Mouse (Mus musculus) intestine, embryonic 16.5 days (tissue): Measurements from ENCODE around the gene Hist1h2ah. TPM values are rescaled to one million over a fixed set of nuclear protein-coding genes. Genes with fewer than 3 reads are reported as not detected.

Source experiments
- ATAC-seq: fragments of 200-750 bp; cut with Nextera tagmentation; 2 replicates; pipeline ENCODE4 v1.8.0; 2017; ENCODE audit warnings: moderate TSS enrichment, moderate library complexity
- H3K27ac ChIP-seq: fragments of 300-500 bp; sonication (generic); 2 replicates; pipeline ENCODE4 v1.5.1; 2014; ENCODE audit warnings: mild to moderate bottlenecking, low read length
- H3K27me3 ChIP-seq: fragments of 300-500 bp; sonication (generic); replicated peaks from 2 replicates; pipeline ENCODE4 v1.6.1; 2014; ENCODE audit warnings: low read length, control low read depth, mixed read lengths; ENCODE audit not compliant: control insufficient read depth, insufficient read depth
- H3K36me3 ChIP-seq: fragments of 300-500 bp; sonication (generic); 2 replicates; pipeline ENCODE4 v1.6.1; 2014; ENCODE audit warnings: low read length, control low read depth; ENCODE audit not compliant: control insufficient read depth, insufficient read depth
- H3K4me1 ChIP-seq: fragments of 300-500 bp; sonication (generic); 2 replicates; pipeline ENCODE4 v1.6.1; 2014; ENCODE audit warnings: low read length, control low read depth, mixed read lengths; ENCODE audit not compliant: control insufficient read depth, insufficient read depth
- H3K4me2 ChIP-seq: fragments of 300-500 bp; sonication (generic); 2 replicates; pipeline ENCODE4 v1.6.1; 2014; ENCODE audit warnings: low read depth, low read length, control low read depth
- H3K4me3 ChIP-seq: fragments of 300-500 bp; sonication (generic); 2 replicates; pipeline ENCODE4 v1.5.1; 2014; ENCODE audit warnings: mild to moderate bottlenecking, low read length
- H3K9ac ChIP-seq: fragments of 300-500 bp; sonication (generic); 2 replicates; pipeline ENCODE4 v1.6.1; 2014; ENCODE audit warnings: low read depth, low read length
- H3K9me3 ChIP-seq: fragments of 300-500 bp; sonication (generic); 2 replicates; pipeline ENCODE4 v1.6.1; 2016; ENCODE audit warnings: low read length, control low read depth; ENCODE audit not compliant: control insufficient read depth
- WGBS: fragments of 180-500 bp; shearing (Covaris S2); extraction: QIAGEN DNeasy Blood & Tissue Kit; methylation state at CpG from one replicate; pipeline ENCODE4 v1.1.7; 2014; 5-methylcytosine and 5-hydroxymethylcytosine counted together
- microRNA-seq: library from miRNA; unstranded; fragments of <30 nt; microRNA quantifications from one replicate; pipeline ENCODE4, GENCODE M21; 2016
- polyA plus RNA-seq: library from polyadenylated mRNA; unstranded; fragments of >200 nt; fragmentation: Nextera tagmentation; extraction: Ambion mirVana; gene quantifications from 2 replicates; pipeline ENCODE4 v1.2.1, GENCODE M21; 2015

Hist1h2ah gene
- polyA plus RNA-seq, 1 experiment from 2014 or later = 5.1 TPM

- peak; percentile 81 for ATAC-seq
- Histone ChIP-seq H3K27me3 (peaks cover 34% of the 10 kb centered on the region), H3K9me3 (no peaks in the 10 kb centered on the region), H3K36me3 (no peaks in the 10 kb centered on the region), H3K9ac (no peak overlapping the region), H3K27ac (no peak overlapping the region), H3K4me3 (peak overlapping the region; percentile 49), H3K4me2 (peak overlapping the region; percentile 55), H3K4me1 (no peaks in the 10 kb centered on the region)
- whole genome bisulfite sequencing = 1% methylated on average over 21 of the region's 21 CpGs
Observed at GRCm38 (mm10) chr13:21995331-21995914, 39.9 kb downstream of the Hist1h2ah start.

GRCm38 (mm10) chr13:21994896-21995295 lies 40.5 kb downstream of the Hist1h2ah start:
- Histone ChIP-seq H3K4me2 (peak overlapping the region; percentile 55), H3K27ac (no peak overlapping the region), H3K9me3 (no peaks in the 10 kb centered on the region), H3K36me3 (no peaks in the 10 kb centered on the region), H3K4me3 (peak overlapping the region; percentile 49), H3K4me1 (no peaks in the 10 kb centered on the region), H3K9ac (no peak overlapping the region), H3K27me3 (peaks cover 29% of the 10 kb centered on the region)
- ATAC-seq = no peak
- WGBS = 4% methylated on average over 8 of the region's 8 CpGs

GRCm38 (mm10) chr13:21993957-21994738 lies 41.2 kb downstream of the Hist1h2ah start:
- no peaks in the 10 kb centered on the region for H3K36me3 ChIP-seq
- ATAC-seq = peak; percentile 53; the same call in 1 of the 2 replicates
- H3K9me3 ChIP-seq = no peaks in the 10 kb centered on the region
- H3K4me1 ChIP-seq = no peaks in the 10 kb centered on the region
- peak overlapping the region; percentile 13; the same call in 1 of the 2 replicates for H3K4me2 ChIP-seq
- peaks cover 27% of the 10 kb centered on the region for H3K27me3 ChIP-seq
- H3K9ac ChIP-seq = no peak overlapping the region
- H3K4me3 ChIP-seq = peak overlapping the region; percentile 28; the same call in 1 of the 2 replicates
- 4% methylated on average over 22 of the region's 22 CpGs for WGBS
- H3K27ac ChIP-seq = no peak overlapping the region

GRCm38 (mm10) chr13:21992550-21992949 lies 42.8 kb downstream of the Hist1h2ah start:
- Histone ChIP-seq H3K4me2 (no peak overlapping the region), H3K4me1 (no peaks in the 10 kb centered on the region), H3K9ac (no peak overlapping the region), H3K36me3 (no peaks in the 10 kb centered on the region), H3K9me3 (no peaks in the 10 kb centered on the region), H3K27me3 (peaks cover 14% of the 10 kb centered on the region; the same call in 1 of the 2 replicates), H3K27ac (no peak overlapping the region), H3K4me3 (no peak overlapping the region)
- no peak for ATAC-seq
- WGBS = 87% methylated on average over 5 of the region's 5 CpGs

Small RNAs within 50 kb of the gene (microRNA-seq; reads per million reads assigned to microRNA genes)
- gene Gm26300 (not detected), gene Gm44390 (not detected), gene Gm44486 (not detected)

Other genes with a start within 250 kb of the Hist1h2ah start
- 3.8 and 4.1 TPM in 2 replicates for gene Hist1h2an, start 248.3 kb downstream of the Hist1h2ah start, polyA plus RNA-seq
- gene Hist1h2bp, start 248.1 kb downstream of the Hist1h2ah start, polyA plus RNA-seq = 1.5 and 1.7 TPM in 2 replicates
- 13.4 and 17.9 TPM in 2 replicates for gene Hist1h2bq, start 225.4 kb downstream of the Hist1h2ah start, polyA plus RNA-seq
- gene Hist1h2ao, start 225.1 kb downstream of the Hist1h2ah start, polyA plus RNA-seq = not detected in 2 replicates
- gene Hist1h4m, start 223.8 kb downstream of the Hist1h2ah start, polyA plus RNA-seq = 1.0 TPM in 1 of 2 replicates, not detected in the other
- 5.7 and 9.6 TPM in 2 replicates for gene Hist1h4n, start 203.4 kb downstream of the Hist1h2ah start, polyA plus RNA-seq
- gene Hist1h2ap, start 202.1 kb downstream of the Hist1h2ah start, polyA plus RNA-seq = 2,307 and 2,693 TPM in 2 replicates
- 15.5 and 19.5 TPM in 2 replicates for gene Hist1h2br, start 201.8 kb downstream of the Hist1h2ah start, polyA plus RNA-seq
- 4.4 and 4.7 TPM in 2 replicates for gene Zfp184, start 90.5 kb downstream of the Hist1h2ah start, polyA plus RNA-seq
- 0.10 TPM in 1 of 2 replicates, not detected in the other for gene Pom121l2, start 54.4 kb downstream of the Hist1h2ah start, polyA plus RNA-seq
- gene Prss16, start 25.8 kb downstream of the Hist1h2ah start, polyA plus RNA-seq = 1.4 and 2.0 TPM in 2 replicates
- 1.8 and 2.9 TPM in 2 replicates for gene Hist1h2bk, start 302 bp upstream of the Hist1h2ah start, polyA plus RNA-seq
- gene Hist1h4i, start 5.8 kb upstream of the Hist1h2ah start, polyA plus RNA-seq = 18.8 and 22.0 TPM in 2 replicates
- gene Hist1h2ag, start 7.4 kb upstream of the Hist1h2ah start, polyA plus RNA-seq = 17.4 and 30.0 TPM in 2 replicates
- gene Hist1h2bj, start 7.6 kb upstream of the Hist1h2ah start, polyA plus RNA-seq = 4.7 and 7.7 TPM in 2 replicates
- not detected in 2 replicates for gene Vmn1r188, start 48.9 kb upstream of the Hist1h2ah start, polyA plus RNA-seq
- gene Vmn1r189, start 70.3 kb upstream of the Hist1h2ah start, polyA plus RNA-seq = not detected in 2 replicates
- gene Vmn1r191, start 148.4 kb upstream of the Hist1h2ah start, polyA plus RNA-seq = not detected in 2 replicates
- not detected in 2 replicates for gene Vmn1r192, start 155.6 kb upstream of the Hist1h2ah start, polyA plus RNA-seq
- gene Vmn1r193, start 187.6 kb upstream of the Hist1h2ah start, polyA plus RNA-seq = not detected in 2 replicates
- not detected in 2 replicates for gene Vmn1r194, start 208.6 kb upstream of the Hist1h2ah start, polyA plus RNA-seq
- gene Vmn1r195, start 235.0 kb upstream of the Hist1h2ah start, polyA plus RNA-seq = not detected in 2 replicates